Mouse (Mus musculus) heart, embryonic 15.5 days (tissue): ENCODE results near the gene Frmd8. TPM values are rescaled to one million over a fixed set of nuclear protein-coding genes. Genes with fewer than 3 reads are reported as not detected.
"Not testable (repeated sequence)": the region's sequence is repeated elsewhere in the genome, so short reads cannot be mapped to it uniquely, and the experiment has no call there.

Experiments
- ATAC-seq: fragments of 200-750 bp; cut with Nextera tagmentation; replicated peaks from 2 replicates; pipeline ENCODE4 v1.8.0; 2017; ENCODE audit warnings: low read depth, moderate TSS enrichment; ENCODE audit not compliant: insufficient number of reproducible peaks, insufficient read depth, low FRiP score
- H3K27ac ChIP-seq: fragments of 300-500 bp; sonication (generic); 2 replicates; pipeline ENCODE4 v1.5.1; 2015; ENCODE audit warnings: mild to moderate bottlenecking, inconsistent platforms
- H3K27me3 ChIP-seq: fragments of 300-500 bp; sonication (generic); 2 replicates; pipeline ENCODE4 v1.6.1; 2015; ENCODE audit warnings: inconsistent platforms
- H3K36me3 ChIP-seq: fragments of 300-500 bp; sonication (generic); 2 replicates; pipeline ENCODE4 v1.6.1; 2015; ENCODE audit warnings: mild to moderate bottlenecking, inconsistent platforms
- H3K4me1 ChIP-seq: fragments of 300-500 bp; sonication (generic); replicated peaks from 2 replicates; pipeline ENCODE4 v1.6.1; 2015; ENCODE audit warnings: inconsistent platforms
- H3K4me2 ChIP-seq: fragments of 300-500 bp; sonication (generic); 2 replicates; pipeline ENCODE4 v1.6.1; 2015; ENCODE audit warnings: inconsistent platforms, mild to moderate bottlenecking, moderate library complexity
- H3K4me3 ChIP-seq: fragments of 300-500 bp; sonication (generic); 2 replicates; pipeline ENCODE4 v1.5.1; 2015; ENCODE audit warnings: mild to moderate bottlenecking, inconsistent platforms
- H3K9ac ChIP-seq: fragments of 300-500 bp; sonication (generic); 2 replicates; pipeline ENCODE4 v1.6.1; 2015; ENCODE audit warnings: mild to moderate bottlenecking, inconsistent platforms
- H3K9me3 ChIP-seq: fragments of 300-500 bp; sonication (generic); replicated peaks from 2 replicates; pipeline ENCODE4 v1.6.1; 2016; ENCODE audit warnings: inconsistent platforms
- WGBS: fragments of 180-500 bp; shearing (Covaris S2); methylation state at CpG from one replicate; pipeline ENCODE4 v1.1.7; 2015; ENCODE audit warnings: mixed read lengths; 5-methylcytosine and 5-hydroxymethylcytosine counted together
- polyA plus RNA-seq: library from polyadenylated mRNA; unstranded; fragments of >200 nt; fragmentation: Nextera tagmentation; extraction: Ambion mirVana; gene quantifications from 2 replicates; pipeline ENCODE4 v1.2.1, GENCODE M21; 2015

The Frmd8 gene
- polyA plus RNA-seq, 1 experiment from 2014 or later: 25.1 TPM

- ATAC-seq: no peak
- H3K9me3 ChIP-seq: no peaks in the 10 kb centered on the region
- H3K4me2 ChIP-seq: no peak overlapping the region
- peaks cover 51% of the 10 kb centered on the region for H3K4me1 ChIP-seq
- H3K27me3 ChIP-seq: no peaks in the 10 kb centered on the region
- peak overlapping the region; percentile 84 for H3K27ac ChIP-seq
- H3K36me3 ChIP-seq: no peaks in the 10 kb centered on the region
- 70% methylated on average over 6 of the region's 6 CpGs for WGBS
- no peak overlapping the region for H3K4me3 ChIP-seq
- H3K9ac ChIP-seq: 0 out of 2 replicates have a peak overlapping the region, but pooled peaks have one; percentile 16
These were observed 56.5 kb downstream of the Frmd8 start for GRCm38 (mm10) chr19:5818590-5818977.

- Histone ChIP-seq H3K27ac (peak overlapping the region; percentile 84), H3K4me2 (peak overlapping the region; percentile 58), H3K27me3 (no peaks in the 10 kb centered on the region), H3K4me3 (peak overlapping the region; percentile 28), H3K9ac (peak overlapping the region; percentile 52), H3K9me3 (no peaks in the 10 kb centered on the region), H3K36me3 (no peaks in the 10 kb centered on the region), H3K4me1 (peaks cover 46% of the 10 kb centered on the region)
- 18% methylated on average over 21 of the region's 21 CpGs for WGBS
- ATAC-seq: peak; percentile 41
These were observed 57.1 kb downstream of the Frmd8 start for GRCm38 (mm10) chr19:5817703-5818589.

GRCm38 (mm10) chr19:5815928-5816327, 59.1 kb downstream of the Frmd8 start:
- H3K4me3 ChIP-seq: no peak overlapping the region
- 77% methylated on average over 4 of the region's 4 CpGs for WGBS
- H3K4me1 ChIP-seq: peaks cover 51% of the 10 kb centered on the region
- H3K9ac ChIP-seq: no peak overlapping the region
- ATAC-seq: no peak
- no peaks in the 10 kb centered on the region for H3K27me3 ChIP-seq
- H3K36me3 ChIP-seq: no peaks in the 10 kb centered on the region
- no peak overlapping the region for H3K4me2 ChIP-seq
- H3K27ac ChIP-seq: no peak overlapping the region
- no peaks in the 10 kb centered on the region for H3K9me3 ChIP-seq

GRCm38 (mm10) chr19:5815010-5815409, 60.1 kb downstream of the Frmd8 start:
- no peak overlapping the region for H3K27ac ChIP-seq
- 78% methylated on average over 7 of the region's 7 CpGs for WGBS
- H3K4me3 ChIP-seq: no peak overlapping the region
- no peak overlapping the region for H3K4me2 ChIP-seq
- no peaks in the 10 kb centered on the region for H3K36me3 ChIP-seq
- H3K4me1 ChIP-seq: peaks cover 58% of the 10 kb centered on the region
- no peaks in the 10 kb centered on the region for H3K27me3 ChIP-seq
- no peak for ATAC-seq
- H3K9me3 ChIP-seq: no peaks in the 10 kb centered on the region
- no peak overlapping the region for H3K9ac ChIP-seq

DNA sequence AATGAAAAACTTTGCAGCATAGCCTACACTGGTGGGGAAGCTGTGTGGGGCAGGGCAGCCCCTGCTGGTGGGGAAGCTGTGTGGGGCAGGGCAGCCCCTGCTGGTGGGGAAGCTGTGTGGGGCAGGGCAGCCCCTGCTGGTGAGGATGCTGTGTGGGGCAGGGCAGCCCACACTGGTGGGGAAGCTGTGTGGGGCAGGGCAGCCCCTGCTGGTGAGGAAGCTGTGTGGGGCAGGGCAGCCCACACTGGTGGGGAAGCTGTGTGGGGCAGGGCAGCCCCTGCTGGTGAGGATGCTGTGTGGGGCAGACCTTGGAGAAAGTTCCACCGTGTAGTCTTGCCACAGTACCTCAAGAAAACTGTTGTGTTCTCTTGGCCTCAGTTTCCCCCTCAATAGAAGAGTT, 61.0 kb downstream of the Frmd8 start:
- H3K4me2 ChIP-seq, H3K36me3 ChIP-seq, H3K4me3 ChIP-seq, H3K9me3 ChIP-seq, H3K9ac ChIP-seq, ATAC-seq, H3K27me3 ChIP-seq: not testable (repeated sequence)
- 27% methylated on average over 1 of the region's 1 CpGs for WGBS
- Histone ChIP-seq H3K27ac (0 out of 2 replicates have a peak overlapping the region, but pooled peaks have one; percentile 28), H3K4me1 (peaks cover 60% of the 10 kb centered on the region)

DNA sequence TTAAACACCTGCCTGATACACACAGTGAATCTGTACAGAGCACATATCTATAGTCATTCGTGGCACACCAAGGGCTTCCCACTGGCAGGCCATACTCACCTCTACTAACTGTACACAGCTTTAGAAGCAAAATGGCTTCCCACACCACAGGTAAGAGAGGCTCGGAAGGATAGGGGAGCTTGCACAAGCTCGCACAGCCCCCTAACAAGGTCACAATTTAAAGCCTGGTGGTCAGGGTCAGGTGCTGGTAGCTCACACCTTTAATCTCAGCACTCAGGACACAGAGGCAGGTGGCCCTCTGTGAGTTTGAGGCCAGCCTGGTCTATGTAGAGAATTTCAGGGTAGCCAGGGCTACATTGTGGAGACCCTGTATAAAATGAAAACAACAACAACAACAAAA, 61.5 kb downstream of the Frmd8 start:
- Histone ChIP-seq H3K4me1 (peaks cover 60% of the 10 kb centered on the region), H3K27ac (peak overlapping the region; percentile 96)
- no peak for ATAC-seq

GRCm38 (mm10) chr19:5811771-5812504, 63.1 kb downstream of the Frmd8 start:
- Histone ChIP-seq H3K4me3 (no peak overlapping the region), H3K4me2 (peak overlapping the region; percentile 40), H3K9me3 (no peaks in the 10 kb centered on the region), H3K4me1 (peaks cover 61% of the 10 kb centered on the region), H3K36me3 (no peaks in the 10 kb centered on the region), H3K27me3 (no peaks in the 10 kb centered on the region), H3K9ac (peak overlapping the region; percentile 38), H3K27ac (peak overlapping the region; percentile 96)
- 27% methylated on average over 7 of the region's 7 CpGs for WGBS
- peak; percentile 84 for ATAC-seq

More for the DNA sequence above, 61.5 kb downstream of the Frmd8 start:
- Histone ChIP-seq H3K9ac (no peak overlapping the region), H3K27me3 (no peaks in the 10 kb centered on the region), H3K9me3 (no peaks in the 10 kb centered on the region), H3K36me3 (no peaks in the 10 kb centered on the region), H3K4me2 (no peak overlapping the region), H3K4me3 (no peak overlapping the region)
- WGBS: 83% methylated on average over 3 of the region's 3 CpGs

- WGBS: 45% methylated on average over 9 of the region's 9 CpGs
- no peaks in the 10 kb centered on the region for H3K9me3 ChIP-seq
- peaks cover 71% of the 10 kb centered on the region for H3K4me1 ChIP-seq
- ATAC-seq: 0 out of 2 replicates have a peak, but pooled peaks have one; percentile 12
- H3K9ac ChIP-seq: peak overlapping the region; percentile 7
- H3K4me3 ChIP-seq: no peak overlapping the region
- no peaks in the 10 kb centered on the region for H3K36me3 ChIP-seq
- peak overlapping the region; percentile 53 for H3K4me2 ChIP-seq
- H3K27ac ChIP-seq: peak overlapping the region; percentile 96
- no peaks in the 10 kb centered on the region for H3K27me3 ChIP-seq
These were observed 64.1 kb downstream of the Frmd8 start for GRCm38 (mm10) chr19:5810840-5811563.

- Histone ChIP-seq H3K27ac (peak overlapping the region; percentile 96), H3K4me3 (no peak overlapping the region)
These were observed 64.8 kb downstream of the Frmd8 start for GRCm38 (mm10) chr19:5810103-5810839.

GRCm38 (mm10) chr19:5809712-5810089, 65.4 kb downstream of the Frmd8 start:
- WGBS: 40% methylated on average over 7 of the region's 7 CpGs
- ATAC-seq: no peak
- no peak overlapping the region for H3K4me3 ChIP-seq

More at GRCm38 (mm10) chr19:5810103-5810839, 64.8 kb downstream of the Frmd8 start:
- Histone ChIP-seq H3K36me3 (no peaks in the 10 kb centered on the region), H3K9me3 (no peaks in the 10 kb centered on the region), H3K9ac (peak overlapping the region; percentile 29), H3K4me1 (peaks cover 78% of the 10 kb centered on the region), H3K27me3 (no peaks in the 10 kb centered on the region), H3K4me2 (peak overlapping the region; percentile 53)
- ATAC-seq: peak; percentile 63
- 10% methylated on average over 11 of the region's 11 CpGs for WGBS

More at GRCm38 (mm10) chr19:5809712-5810089, 65.4 kb downstream of the Frmd8 start:
- H3K4me2 ChIP-seq: peak overlapping the region; percentile 53
- peaks cover 84% of the 10 kb centered on the region for H3K4me1 ChIP-seq
- peak overlapping the region; percentile 29; the same call in 1 of the 2 replicates for H3K9ac ChIP-seq
- peak overlapping the region; percentile 96 for H3K27ac ChIP-seq
- H3K9me3 ChIP-seq: no peaks in the 10 kb centered on the region
- H3K27me3 ChIP-seq: no peaks in the 10 kb centered on the region
- no peaks in the 10 kb centered on the region for H3K36me3 ChIP-seq
